In the genomic region with DNA sequence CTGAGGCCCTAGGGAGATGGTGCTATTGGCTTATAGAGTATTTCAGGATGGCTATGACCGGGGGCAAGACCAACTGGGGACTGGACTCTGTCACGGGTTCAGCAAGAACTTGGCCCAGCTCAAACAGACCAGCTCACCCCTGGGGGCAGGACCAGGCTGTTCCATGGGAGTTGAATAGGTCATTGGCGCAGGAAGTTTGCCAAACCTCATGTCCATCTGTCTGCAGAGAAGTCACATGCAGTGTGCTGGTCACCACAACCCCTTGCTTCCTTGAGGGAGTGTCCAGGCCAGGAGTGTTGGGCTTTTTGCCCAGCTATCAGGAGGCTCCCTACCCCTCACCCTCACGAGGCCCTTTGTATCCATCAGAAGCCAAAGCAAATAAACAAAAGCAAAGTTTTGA, we compare ENCODE assay signal across 12 mouse cellular contexts.
DNase-seq lines count a peak whose midpoint lies in the region; TF ChIP-seq lines count a peak whose summit lies in the region.
"Had no signal": no experiment of that assay in that cellular context is flagged by ENCODE, and none has a peak within 500 bp of the region (broad histone marks: within the 10 kb centered on the region; RNA-seq: fewer than 3 reads in every experiment).

No protein-coding gene starts in this region.

- no peak overlapping the region for H3ac ChIP-seq in C2C12 (ENCODE audit: control insufficient read depth, insufficient read length, low read depth)

- H3K36me3 ChIP-seq in C2C12 (ENCODE audit: control insufficient read depth, insufficient read depth), result no peaks in the 10 kb centered on the region
- H3K36me3 ChIP-seq: limb, embryonic 13.5 days; neural tube, embryonic 12.5 days had no signal

- H3K4me3 ChIP-seq in C2C12 (ENCODE audit: insufficient read depth, poor library complexity, severe bottlenecking), result no peak overlapping the region
- H3K4me3 ChIP-seq: erythroblast, embryonic 14.5 days; limb, embryonic 13.5 days; neural tube, embryonic 12.5 days had no signal

- no peaks in the 10 kb centered on the region for H3K79me2 ChIP-seq in C2C12 (ENCODE audit: control insufficient read depth, insufficient read depth)

- H3K27me3 ChIP-seq in C2C12 (ENCODE audit: control insufficient read depth, insufficient read depth, insufficient read length), result no peaks in the 10 kb centered on the region
- H3K27me3 ChIP-seq: neural tube, embryonic 12.5 days had no signal

- no peaks in the 10 kb centered on the region for H3K79me3 ChIP-seq in C2C12 (ENCODE audit: low read depth)

- intact Hi-C loops in left cerebral cortex, postnatal 4 days (cut with DNase I), result no loop called here
- intact Hi-C loops in left cerebral cortex, postnatal 25 days (cut with DNase I), result loop anchor here (2.0 kb wide), 1 partner anchor 30 kb away; no protein-coding TSS in a partner anchor

- peak; percentile 38 to 47 for DNase-seq in cerebellum, postnatal 14 days
- DNase-seq in cerebellum, adult 9-10 months, result no peak
- DNase-seq in left cerebral cortex, postnatal 4 days, result peak; percentile 43
- DNase-seq in left cerebral cortex, postnatal 25 days (ENCODE audit: low spot score in 2 of 2), result no peak
- DNase-seq in cerebellum, postnatal 25 days, result peak; percentile 27 to 39
- no peak for DNase-seq in thymus, postnatal 10 days (ENCODE audit: low spot score in 2 of 2)
- no peak for DNase-seq in thymus, postnatal 4 days
- DNase-seq: right cerebral cortex, postnatal 4 days had no signal

- TF ChIP-seq CTCF in C2C12 (IDR thresholded peaks at IDR 0.05; ENCODE audit: control insufficient read depth, insufficient read depth, insufficient read length), result no peak

TF ChIP-seq in C2C12, 6 proteins besides CTCF, POLR2A, EP300 and RAD21:
- TF ChIP-seq MYOG (IDR thresholded peaks at IDR 0.05; ENCODE audit: control insufficient read depth, extremely low read depth, insufficient read length), result no peak
- TF ChIP-seq CEBPB (IDR thresholded peaks at IDR 0.05; ENCODE audit: low read depth), result peak; percentile 20
- TF ChIP-seq USF1 (IDR thresholded peaks at IDR 0.05; ENCODE audit: low read depth), result peak; percentile 76
- TF ChIP-seq MYOD1 (IDR thresholded peaks at IDR 0.05; ENCODE audit: control insufficient read depth, insufficient read length, low read depth), result no peak
- peak; percentile 79 for TF ChIP-seq MAX (IDR thresholded peaks at IDR 0.05)
- no peak for TF ChIP-seq FOSL1 (IDR thresholded peaks at IDR 0.05; ENCODE audit: insufficient read depth, low read length, poor library complexity, severe bottlenecking)

Comparison
In these comparisons a context has a peak if more than half of its experiments do, and no peak if none do; other contexts are left out.
1. DNase-seq: peak in cerebellum, postnatal 14 days (2 of 2), left cerebral cortex, postnatal 4 days (single experiment) and cerebellum, postnatal 25 days (2 of 2); none in cerebellum, adult 9-10 months (single experiment), left cerebral cortex, postnatal 25 days (0 of 2), thymus, postnatal 10 days (0 of 2) and thymus, postnatal 4 days (single experiment).